ENCODE assay signal across 8 mouse cellular contexts in the genomic region with DNA sequence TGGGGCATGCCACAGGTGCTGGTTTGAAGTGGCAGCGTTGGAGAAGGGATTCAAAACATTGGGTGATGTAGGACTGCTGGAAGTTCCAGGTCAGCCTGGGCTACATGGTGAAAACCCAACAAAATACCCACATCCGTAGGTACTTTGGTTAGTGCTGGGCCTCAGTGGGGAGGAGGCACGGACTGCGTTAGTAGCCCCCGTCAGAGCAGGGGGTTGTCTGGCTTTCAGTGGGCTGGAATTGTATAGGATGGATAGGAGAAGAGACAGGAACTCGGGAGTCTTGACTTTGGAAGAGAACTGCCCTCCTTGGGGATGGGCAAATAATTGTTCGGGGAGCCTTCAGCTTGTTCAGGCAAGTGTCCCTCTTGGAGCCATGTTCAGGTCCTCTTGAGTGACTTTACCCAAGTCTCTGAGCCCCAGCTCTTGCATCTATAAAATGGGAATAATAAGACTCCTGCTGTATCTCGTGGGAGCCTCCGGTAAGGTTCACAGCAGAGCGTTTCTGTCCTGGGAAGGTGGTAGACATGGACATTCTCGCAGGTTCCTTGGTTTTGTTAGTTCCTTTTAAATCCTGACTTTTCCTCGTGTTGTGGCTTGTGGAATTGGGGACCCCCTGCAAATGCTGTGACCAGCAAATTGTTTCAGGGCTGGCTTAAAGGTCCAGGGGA. TPM values are rescaled to one million over a fixed set of nuclear protein-coding genes. Genes with fewer than 3 reads are reported as not detected.
A peak's percentile ranks its signal among the peaks of the same experiment; 100 is the strongest.
DNase-seq lines count a peak whose midpoint lies in the region; ATAC-seq and TF ChIP-seq lines count a peak whose summit lies in the region.

No protein-coding gene starts in this region.

- TF ChIP-seq CTCF in E14TG2a.4 (conservative IDR thresholded peaks at IDR 0.05; ENCODE audit: low read length), result no peak

- peak overlapping the region; percentile 97 for H3K27ac ChIP-seq in heart, embryonic 11.5 days (ENCODE audit: low read depth, low read length)
- peak overlapping the region; percentile 99 for H3K27ac ChIP-seq in forebrain, embryonic 15.5 days (replicated peaks)
- peak overlapping the region; percentile 88 for H3K27ac ChIP-seq in liver, embryonic 16.5 days (ENCODE audit: low read length)

- no peaks in the 10 kb centered on the region for H3K9me3 ChIP-seq in heart, embryonic 11.5 days (replicated peaks; ENCODE audit: control insufficient read depth, low read length)
- H3K9me3 ChIP-seq in E14TG2a.4 (ENCODE audit: low read length), result no peaks in the 10 kb centered on the region
- no peaks in the 10 kb centered on the region for H3K9me3 ChIP-seq in forebrain, embryonic 15.5 days
- H3K9me3 ChIP-seq in liver, embryonic 16.5 days (replicated peaks; ENCODE audit: control insufficient read depth, low read length), result no peaks in the 10 kb centered on the region

- peak overlapping the region; percentile 92 for H3K4me2 ChIP-seq in heart, embryonic 11.5 days
- H3K4me2 ChIP-seq in forebrain, embryonic 15.5 days (replicated peaks), result peak overlapping the region; percentile 64
- peak overlapping the region; percentile 84 for H3K4me2 ChIP-seq in liver, embryonic 16.5 days (ENCODE audit: low read depth, low read length)

- H3K4me1 ChIP-seq in heart, embryonic 11.5 days (ENCODE audit: control insufficient read depth, insufficient read depth, low read length), result peaks cover 63% of the 10 kb centered on the region
- peaks cover 81% of the 10 kb centered on the region for H3K4me1 ChIP-seq in E14TG2a.4 (replicated peaks; ENCODE audit: low read depth, low read length)
- peaks cover 58% of the 10 kb centered on the region for H3K4me1 ChIP-seq in forebrain, embryonic 15.5 days
- H3K4me1 ChIP-seq in liver, embryonic 16.5 days (ENCODE audit: control insufficient read depth, low read depth, low read length), result peaks cover 60% of the 10 kb centered on the region

- peak overlapping the region; percentile 99 for H3K9ac ChIP-seq in heart, embryonic 11.5 days (ENCODE audit: low read depth, low read length)
- H3K9ac ChIP-seq in forebrain, embryonic 15.5 days (replicated peaks), result peak overlapping the region; percentile 99
- H3K9ac ChIP-seq in liver, embryonic 16.5 days (ENCODE audit: low read depth, low read length), result peak overlapping the region; percentile 94

- 12% methylated on average over 12 of the region's 12 CpGs for WGBS in heart, embryonic 11.5 days (ENCODE audit: insufficient replicate concordance)
- 14% methylated on average over 12 of the region's 12 CpGs for WGBS in forebrain, embryonic 15.5 days
- 18% methylated on average over 12 of the region's 12 CpGs for WGBS in liver, embryonic 16.5 days (ENCODE audit: insufficient replicate concordance)

- H3K36me3 ChIP-seq in heart, embryonic 11.5 days (ENCODE audit: control insufficient read depth, insufficient read depth, low read length), result no peaks in the 10 kb centered on the region
- H3K36me3 ChIP-seq in E14TG2a.4 (ENCODE audit: insufficient read depth, low read length), result peaks cover 17% of the 10 kb centered on the region
- H3K36me3 ChIP-seq in forebrain, embryonic 15.5 days, result no peaks in the 10 kb centered on the region
- no peaks in the 10 kb centered on the region for H3K36me3 ChIP-seq in liver, embryonic 16.5 days (ENCODE audit: control insufficient read depth, insufficient read depth)

- H3K4me3 ChIP-seq in heart, embryonic 11.5 days (ENCODE audit: low read depth, low read length), result peak overlapping the region; percentile 96
- peak overlapping the region; percentile 82 for H3K4me3 ChIP-seq in E14TG2a.4 (replicated peaks; ENCODE audit: low read length)
- peak overlapping the region; percentile 88 for H3K4me3 ChIP-seq in forebrain, embryonic 15.5 days
- peak overlapping the region; percentile 85 for H3K4me3 ChIP-seq in liver, embryonic 16.5 days (ENCODE audit: low read depth, low read length)

- no peaks in the 10 kb centered on the region for H3K27me3 ChIP-seq in heart, embryonic 11.5 days (ENCODE audit: control insufficient read depth, insufficient read depth, low read length)
- no peaks in the 10 kb centered on the region for H3K27me3 ChIP-seq in E14TG2a.4 (ENCODE audit: insufficient read depth, low read length)
- no peaks in the 10 kb centered on the region for H3K27me3 ChIP-seq in forebrain, embryonic 15.5 days
- H3K27me3 ChIP-seq in liver, embryonic 16.5 days (ENCODE audit: control insufficient read depth, insufficient read depth, low read depth, low read length), result no peaks in the 10 kb centered on the region

- no peak for ATAC-seq in heart, embryonic 11.5 days (replicated peaks; ENCODE audit: insufficient number of reproducible peaks, low FRiP score, low TSS enrichment)
- ATAC-seq in forebrain, embryonic 15.5 days (replicated peaks), result no peak
- 0 out of 2 replicates have a peak, but pooled peaks have one; percentile 0 for ATAC-seq in liver, embryonic 16.5 days (ENCODE audit: low read depth)

- no peak for DNase-seq in heart, adult 18-20 months
- DNase-seq in layer of hippocampus, postnatal 14 days (ENCODE audit: low spot score in 2 of 2), result no peak
- DNase-seq in cerebellum, postnatal 14 days, result no peak
- DNase-seq in adrenal gland, adult 2 months, result no peak

RNA-seq across cellular contexts. Expression of a gene that starts 1.6 kb away (rescaled TPM):
- 39.3 and 40.6 TPM in 2 replicates for polyA plus RNA-seq in heart, embryonic 11.5 days (2014; fragmentation: Nextera tagmentation; extraction: Ambion mirVana)
- total RNA-seq in heart, adult 18-20 months (2021), result 10 to 100 TPM; 83.5 to 86.2 TPM
- polyA plus RNA-seq in forebrain, embryonic 15.5 days (2015; fragmentation: Nextera tagmentation; extraction: Ambion mirVana), result 76.2 and 88.8 TPM in 2 replicates
- 4.5 and 4.7 TPM in 2 replicates for polyA plus RNA-seq in liver, embryonic 16.5 days (2015; fragmentation: Nextera tagmentation; extraction: Ambion mirVana)
- 100 to 1,000 TPM; 253 to 268 TPM for total RNA-seq in layer of hippocampus, postnatal 14 days (2021)
- 100 to 1,000 TPM in 1 of 2 experiments, 10 to 100 TPM in 1; 93.5 to 104 TPM for total RNA-seq in adrenal gland, adult 2 months (2021)
- polyA plus RNA-seq in adrenal gland, adult 2 months (2012; rRNA removed), result 70.0 and 82.7 TPM in 2 replicates

RNA-seq across cellular contexts. Expression of a gene that starts 57.2 kb away (rescaled TPM):
- 10.0 and 11.7 TPM in 2 replicates for polyA plus RNA-seq in heart, embryonic 11.5 days (2014; fragmentation: Nextera tagmentation; extraction: Ambion mirVana)
- 10 to 100 TPM; 27.3 to 38.3 TPM for total RNA-seq in heart, adult 18-20 months (2021)
- polyA plus RNA-seq in forebrain, embryonic 15.5 days (2015; fragmentation: Nextera tagmentation; extraction: Ambion mirVana), result 16.4 and 17.0 TPM in 2 replicates
- polyA plus RNA-seq in liver, embryonic 16.5 days (2015; fragmentation: Nextera tagmentation; extraction: Ambion mirVana), result 1.4 and 2.1 TPM in 2 replicates
- total RNA-seq in layer of hippocampus, postnatal 14 days (2021), result 10 to 100 TPM; 20.2 to 21.5 TPM
- total RNA-seq in adrenal gland, adult 2 months (2021), result 1 to 10 TPM; 4.0 to 4.2 TPM
- polyA plus RNA-seq in adrenal gland, adult 2 months (2012; rRNA removed), result 35.8 and 42.0 TPM in 2 replicates
